Mouse (Mus musculus) bone marrow, adult 2 months (tissue): ENCODE measurements around the gene Fmr1.

Experiments used
- CTCF ChIP-seq: fragments of 200-500 bp; IDR thresholded peaks from 2 replicates; pipeline ENCODE4 v1.5.1; 2011; ENCODE audit warnings: low read length, control low read depth; ENCODE audit not compliant: control insufficient read depth, insufficient read depth
- POLR2A ChIP-seq: fragments of 200-500 bp; IDR thresholded peaks from 2 replicates; pipeline ENCODE4 v1.6.1; 2011; ENCODE audit warnings: low read depth, mild to moderate bottlenecking, control low read depth, low read length, borderline replicate concordance; ENCODE audit not compliant: control insufficient read depth

GRCm38 (mm10) chrX:68678815-68679486 is 610 bp downstream of the Fmr1 start:
- TF ChIP-seq CTCF: no peak
- no peak for TF ChIP-seq POLR2A
